Mouse (Mus musculus): ENCODE results near the gene Zc2hc1c. TPM values are rescaled to one million over a fixed set of nuclear protein-coding genes. Genes with fewer than 3 reads are reported as not detected.

Zc2hc1c gene
- total and polyA plus RNA-seq, 3 experiments: 0.08 to 0.13 TPM; not detected in 1

- DNase-seq (ENCODE audit: extremely low read depth): no peak
- no peaks in the 10 kb centered on the region for H3K79me2 ChIP-seq (replicated peaks; ENCODE audit: control insufficient read depth, extremely low read depth, insufficient read depth, poor library complexity, severe bottlenecking)
- peak within 1 kb of the TSS in 2 of 3 experiments; percentile 13 to 44 for H3K4me3 ChIP-seq (replicated peaks in 1 of 3; ENCODE audit: low read depth in 2 of 3, low read length in 2 of 3, poor library complexity in 1 of 3)
- H3K27ac ChIP-seq (ENCODE audit: insufficient read depth, low read depth): peak within 1 kb of the TSS; percentile 57; the same call in 1 of the 2 replicates
- in situ Hi-C loops (cut with MboI; ENCODE audit: low pct_ligation_motif_present, low pct_unique_long_range_greater_than_20kb, low sequenced_read_pairs) (no loop called here), dilution Hi-C loops (cut with MboI; ENCODE audit: extremely low pct_ligation_motif_present, extremely low pct_unique_long_range_greater_than_20kb, low sequenced_read_pairs) (no loop called here)
- H3K9ac ChIP-seq (ENCODE audit: insufficient read depth, low read depth): peak within 1 kb of the TSS; percentile 13; the same call in 1 of the 2 replicates
- H3K36me3 ChIP-seq (replicated peaks in 1 of 2; ENCODE audit: control insufficient read depth in 1 of 2, insufficient read depth in 1 of 2, low read length in 1 of 2): no peaks in the 10 kb centered on the region
- H3K27me3 ChIP-seq (replicated peaks): peaks cover 13% of the 10 kb centered on the region
- H3K4me2 ChIP-seq (ENCODE audit: insufficient read depth, low read depth, poor library complexity, severe bottlenecking): peak within 1 kb of the TSS; percentile 77
- TF ChIP-seq GABPA (IDR thresholded peaks at IDR 0.05; ENCODE audit: insufficient replicate concordance, low read depth, low read length): no peak
- no peak for TF ChIP-seq JUN (IDR thresholded peaks at IDR 0.05; ENCODE audit: insufficient read depth, low read depth, low read length)
- no peak for TF ChIP-seq CHD2 (IDR thresholded peaks at IDR 0.05; ENCODE audit: low read length)
- no peak for TF ChIP-seq KAT2A (IDR thresholded peaks at IDR 0.05; ENCODE audit: insufficient replicate concordance, low read length)
- no peak for TF ChIP-seq NELFE (IDR thresholded peaks at IDR 0.05; ENCODE audit: low read depth, low read length)
- no peak for TF ChIP-seq RCOR1 (conservative IDR thresholded peaks at IDR 0.05; ENCODE audit: low read depth, low read length)
- no peak for TF ChIP-seq PAX5 (IDR thresholded peaks at IDR 0.05; ENCODE audit: low read length)
- no peak for TF ChIP-seq IRF4 (IDR thresholded peaks at IDR 0.05; ENCODE audit: low read depth, low read length)
- no peak for TF ChIP-seq MXI1 (IDR thresholded peaks at IDR 0.05; ENCODE audit: low read depth, low read length)
- H3K9me3 ChIP-seq (replicated peaks; ENCODE audit: low read length): peaks cover 5% of the 10 kb centered on the region
- H3K4me1 ChIP-seq (ENCODE audit: control insufficient read depth in 1 of 2, insufficient read depth in 2 of 2): peaks cover 7 to 37% of the 10 kb centered on the region in 2 experiments; a peak in 3 of 4 replicates
Measured at GRCm38 (mm10) chr12:85287809-85288485, 444 bp upstream of the Zc2hc1c start, which contains the start of gene Acyp1. Gene Acyp1 (minus strand): TSS chr12:85288438.

GRCm38 (mm10) chr12:85289157-85290000 is 988 bp downstream of the Zc2hc1c start:
- Histone ChIP-seq H3K36me3 (replicated peaks in 1 of 2; ENCODE audit: control insufficient read depth in 1 of 2, insufficient read depth in 1 of 2, low read length in 1 of 2) (no peaks in the 10 kb centered on the region), H3K27ac (ENCODE audit: insufficient read depth, low read depth) (peak overlapping the region; percentile 57; the same call in 1 of the 2 replicates), H3K4me3 (replicated peaks in 1 of 3; ENCODE audit: low read depth in 2 of 3, low read length in 2 of 3, poor library complexity in 1 of 3) (no peak overlapping the region), H3K9me3 (replicated peaks; ENCODE audit: low read length) (peaks cover 12% of the 10 kb centered on the region), H3K4me1 (ENCODE audit: control insufficient read depth in 1 of 2, insufficient read depth in 2 of 2) (peaks cover 7 to 34% of the 10 kb centered on the region in 2 experiments; a peak in 3 of 4 replicates), H3K4me2 (ENCODE audit: insufficient read depth, low read depth, poor library complexity, severe bottlenecking) (peak overlapping the region; percentile 70; the same call in 1 of the 2 replicates), H3K79me2 (replicated peaks; ENCODE audit: control insufficient read depth, extremely low read depth, insufficient read depth, poor library complexity, severe bottlenecking) (no peaks in the 10 kb centered on the region), H3K9ac (ENCODE audit: insufficient read depth, low read depth) (no peak overlapping the region), H3K27me3 (replicated peaks) (peaks cover 13% of the 10 kb centered on the region)
- dilution Hi-C loops (cut with MboI; ENCODE audit: extremely low pct_ligation_motif_present, extremely low pct_unique_long_range_greater_than_20kb, low sequenced_read_pairs): no loop called here
- no peak for TF ChIP-seq ZMIZ1 (IDR thresholded peaks at IDR 0.05; ENCODE audit: low read depth, low read length)
- TF ChIP-seq USF2 (conservative IDR thresholded peaks at IDR 0.05; ENCODE audit: low read depth, low read length): no peak
- no peak for TF ChIP-seq MAZ (IDR thresholded peaks at IDR 0.05; ENCODE audit: low read depth, low read length)
- no peak for TF ChIP-seq KAT2A (IDR thresholded peaks at IDR 0.05; ENCODE audit: insufficient replicate concordance, low read length)
- TF ChIP-seq JUND (conservative IDR thresholded peaks at IDR 0.05; ENCODE audit: low read depth, low read length): no peak
- TF ChIP-seq BHLHE40 (IDR thresholded peaks at IDR 0.05; ENCODE audit: low read depth, low read length): no peak
- TF ChIP-seq SMC3 (IDR thresholded peaks at IDR 0.05; ENCODE audit: low read depth, low read length): no peak
- TF ChIP-seq HCFC1 (IDR thresholded peaks at IDR 0.05; ENCODE audit: low read depth, low read length): no peak
- TF ChIP-seq USF1 (IDR thresholded peaks at IDR 0.05; ENCODE audit: low read depth, low read length): no peak
- no peak for DNase-seq (ENCODE audit: extremely low read depth)
- in situ Hi-C loops (cut with MboI; ENCODE audit: low pct_ligation_motif_present, low pct_unique_long_range_greater_than_20kb, low sequenced_read_pairs): no loop called here
